8 mouse cellular contexts compared by ENCODE assay signal in the genomic region with DNA sequence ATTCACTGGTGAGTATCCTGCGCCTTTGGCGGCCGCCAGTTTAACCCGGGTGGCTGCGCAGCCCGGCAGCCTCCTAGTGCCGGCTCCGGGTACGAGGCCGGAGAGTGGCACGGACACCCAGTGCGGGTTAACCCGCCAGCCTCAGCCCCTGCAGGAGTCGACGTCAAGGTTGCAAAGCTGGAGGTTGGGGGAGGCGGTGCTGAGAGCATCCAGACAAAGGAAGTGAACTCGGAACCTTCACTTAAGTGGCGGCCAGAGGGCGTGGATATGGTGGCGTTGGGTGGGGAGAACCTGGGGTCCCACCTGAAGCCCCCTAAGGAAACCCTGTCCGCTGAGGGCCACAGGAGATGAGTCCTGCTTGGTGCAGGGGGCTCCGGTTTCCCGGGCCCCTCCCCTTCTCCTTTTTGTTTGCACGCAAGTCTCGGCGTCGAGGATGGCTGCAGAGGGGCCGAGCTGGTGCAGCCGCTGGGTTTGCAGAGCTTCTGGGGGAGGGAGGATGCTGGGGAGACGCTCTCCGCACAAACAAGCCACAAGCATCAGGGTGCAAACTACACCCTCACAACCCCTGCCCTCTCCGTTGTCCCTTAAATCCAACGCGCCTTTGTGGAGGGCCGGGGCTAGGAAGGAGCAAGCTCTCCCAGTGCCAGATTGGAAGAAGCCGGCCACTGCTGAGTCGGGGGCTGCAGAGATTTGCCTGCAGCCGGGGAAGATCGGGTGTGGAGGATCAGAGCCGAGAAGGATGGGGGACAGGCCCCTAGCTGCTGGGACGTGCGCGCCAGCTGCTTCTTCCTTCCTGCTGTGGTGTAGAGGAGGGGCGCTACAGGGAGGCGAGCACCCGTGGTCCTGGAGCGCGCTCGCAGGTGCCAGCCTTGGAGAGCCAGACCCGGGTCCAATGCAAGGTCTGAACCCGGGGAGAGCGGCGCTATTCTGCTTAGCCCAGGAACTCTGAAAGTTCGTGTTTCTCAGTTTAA. TPM values are rescaled to one million over a fixed set of nuclear protein-coding genes. Genes with fewer than 3 reads are reported as not detected.
DNase-seq lines count a peak whose midpoint lies in the region; ATAC-seq and TF ChIP-seq lines count a peak whose summit lies in the region.

No protein-coding gene starts in this region.

- peak overlapping the region; percentile 82 for H3K4me2 ChIP-seq in hindbrain, embryonic 15.5 days
- peak overlapping the region; percentile 84 for H3K4me2 ChIP-seq in limb, embryonic 13.5 days (replicated peaks)
- H3K4me2 ChIP-seq in midbrain, embryonic 12.5 days (replicated peaks), result peak overlapping the region; percentile 87

- ATAC-seq in hindbrain, embryonic 15.5 days (ENCODE audit: low FRiP score, low read depth), result peak; percentile 68
- ATAC-seq in limb, embryonic 13.5 days (ENCODE audit: low FRiP score, low read depth), result peak; percentile 37
- peak; percentile 71 for ATAC-seq in midbrain, embryonic 12.5 days (ENCODE audit: low FRiP score, low read depth)

- WGBS in hindbrain, embryonic 15.5 days, result 0% methylated on average over 54 of the region's 54 CpGs
- under 1% methylated on average over 54 of the region's 54 CpGs for WGBS in limb, embryonic 13.5 days
- WGBS in midbrain, embryonic 12.5 days, result under 1% methylated on average over 52 of the region's 54 CpGs

- H3K9me3 ChIP-seq in hindbrain, embryonic 15.5 days, result no peaks in the 10 kb centered on the region
- H3K9me3 ChIP-seq in limb, embryonic 13.5 days, result no peaks in the 10 kb centered on the region
- no peaks in the 10 kb centered on the region for H3K9me3 ChIP-seq in midbrain, embryonic 12.5 days

- DNase-seq in layer of hippocampus, adult 2 months (ENCODE audit: low spot score in 2 of 2), result peak in 1 of 2 experiments; percentile 9
- DNase-seq in layer of hippocampus, adult 11-12 months (ENCODE audit: low spot score), result no peak
- DNase-seq in cerebellum, adult 8-10 months, result peak; percentile 47
- peak; percentile 53 for DNase-seq in gastrocnemius, adult 2 months
- peak; percentile 44 to 64 for DNase-seq in spleen, postnatal 10 days (ENCODE audit: low spot score in 2 of 2)

- TF ChIP-seq CTCF in layer of hippocampus, adult 2 months (conservative IDR thresholded peaks at IDR 0.05), result no peak
- TF ChIP-seq CTCF in gastrocnemius, adult 2 months (IDR thresholded peaks at IDR 0.05), result peak; percentile 7; the same call in 1 of the 2 replicates

- intact Hi-C loops in gastrocnemius, adult 2 months (cut with DNase I), result no loop called here

- peak overlapping the region; percentile 95 for H3K9ac ChIP-seq in hindbrain, embryonic 15.5 days
- peak overlapping the region; percentile 82 for H3K9ac ChIP-seq in limb, embryonic 13.5 days
- peak overlapping the region; percentile 88 for H3K9ac ChIP-seq in midbrain, embryonic 12.5 days (replicated peaks)

- H3K27ac ChIP-seq in layer of hippocampus, adult 2 months, result peak overlapping the region; percentile 91
- H3K27ac ChIP-seq in gastrocnemius, adult 2 months, result peak overlapping the region; percentile 89
- peak overlapping the region; percentile 96 for H3K27ac ChIP-seq in hindbrain, embryonic 15.5 days (replicated peaks)
- H3K27ac ChIP-seq in limb, embryonic 13.5 days, result peak overlapping the region; percentile 80
- peak overlapping the region; percentile 90 for H3K27ac ChIP-seq in midbrain, embryonic 12.5 days (replicated peaks)

- no peaks in the 10 kb centered on the region for H3K27me3 ChIP-seq in hindbrain, embryonic 15.5 days
- peaks cover 17% of the 10 kb centered on the region; the same call in 1 of the 2 replicates for H3K27me3 ChIP-seq in limb, embryonic 13.5 days
- peaks cover 20% of the 10 kb centered on the region for H3K27me3 ChIP-seq in midbrain, embryonic 12.5 days

- H3K4me3 ChIP-seq in layer of hippocampus, adult 2 months, result peak overlapping the region; percentile 59
- H3K4me3 ChIP-seq in gastrocnemius, adult 2 months, result peak overlapping the region; percentile 91
- H3K4me3 ChIP-seq in hindbrain, embryonic 15.5 days, result peak overlapping the region; percentile 72
- peak overlapping the region; percentile 65 for H3K4me3 ChIP-seq in limb, embryonic 13.5 days
- H3K4me3 ChIP-seq in midbrain, embryonic 12.5 days, result peak overlapping the region; percentile 76

- H3K4me1 ChIP-seq in hindbrain, embryonic 15.5 days (replicated peaks), result peaks cover 52% of the 10 kb centered on the region
- peaks cover 47% of the 10 kb centered on the region for H3K4me1 ChIP-seq in limb, embryonic 13.5 days
- H3K4me1 ChIP-seq in midbrain, embryonic 12.5 days, result peaks cover 36% of the 10 kb centered on the region

- H3K36me3 ChIP-seq in hindbrain, embryonic 15.5 days, result peaks cover 10% of the 10 kb centered on the region; the same call in 1 of the 2 replicates
- H3K36me3 ChIP-seq in limb, embryonic 13.5 days, result peaks cover 26% of the 10 kb centered on the region
- H3K36me3 ChIP-seq in midbrain, embryonic 12.5 days, result peaks cover 28% of the 10 kb centered on the region

RNA-seq across cellular contexts. Expression of a gene that starts 0.8 kb away (rescaled TPM):
- total RNA-seq in layer of hippocampus, adult 2 months (2021), result 10 to 100 TPM; 31.4 to 34.8 TPM
- total RNA-seq in gastrocnemius, adult 2 months (2021), result 1 to 10 TPM; 5.5 to 8.3 TPM
- 4.2 and 4.3 TPM in 2 replicates for polyA plus RNA-seq in hindbrain, embryonic 15.5 days (2015; fragmentation: Nextera tagmentation; extraction: Ambion mirVana)
- polyA plus RNA-seq in limb, embryonic 13.5 days (2015; fragmentation: Nextera tagmentation; extraction: Ambion mirVana), result 3.2 and 3.5 TPM in 2 replicates
- 3.4 TPM in 2 replicates for polyA plus RNA-seq in midbrain, embryonic 12.5 days (2016; fragmentation: Nextera tagmentation; extraction: Ambion mirVana)
